Mouse (Mus musculus): ENCODE results near the gene Srpk2. TPM values are rescaled to one million over a fixed set of nuclear protein-coding genes. Genes with fewer than 3 reads are reported as not detected.
A peak's percentile ranks its signal among the peaks of the same experiment; 100 is the strongest.

Srpk2 gene
- total and polyA plus RNA-seq, 2 experiments = 2.9 to 14.5 TPM

DNA sequence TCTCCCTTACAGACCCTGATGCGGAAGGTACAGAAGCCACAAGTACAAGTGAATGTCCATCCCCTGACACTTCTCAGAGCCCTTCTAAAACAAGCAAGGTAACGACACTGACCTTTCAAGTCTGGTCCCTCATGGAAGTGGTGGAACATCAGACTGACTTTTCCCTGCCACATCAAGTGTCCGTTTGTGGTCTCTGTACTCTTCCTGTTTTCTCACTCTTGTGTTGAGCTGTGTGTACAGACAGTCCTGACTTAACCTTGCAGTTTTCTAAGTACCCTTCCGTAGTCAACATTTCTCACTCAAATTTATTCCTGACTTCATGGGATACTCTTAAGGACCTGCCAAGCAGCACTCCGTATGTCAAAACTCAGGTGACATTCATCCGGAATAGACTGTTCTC is 183.7 kb downstream of the Srpk2 start:
- no peak for DNase-seq (ENCODE audit: extremely low read depth, low read depth, low spot score)
- Histone ChIP-seq H3K9ac (ENCODE audit: low read depth, low read length) (no peak overlapping the region), H3K27me3 (ENCODE audit: control insufficient read depth, insufficient read depth, low read length) (no peaks in the 10 kb centered on the region), H3K27ac (replicated peaks; ENCODE audit: insufficient read depth, low read depth, low read length) (no peak overlapping the region), H3K4me3 (ENCODE audit: insufficient read depth, low read depth, low read length) (no peak overlapping the region), H3K36me3 (ENCODE audit: control insufficient read depth, insufficient read depth, low read length) (peaks cover 62% of the 10 kb centered on the region), H3K4me1 (ENCODE audit: control insufficient read depth, insufficient read depth, low read length) (no peaks in the 10 kb centered on the region), H3K79me2 (ENCODE audit: control insufficient read depth, insufficient read depth, low read length) (peaks cover 2% of the 10 kb centered on the region; the same call in 1 of the 2 replicates)
- no peak for TF ChIP-seq CTCF (IDR thresholded peaks at IDR 0.05; ENCODE audit: low read depth, low read length)
- TF ChIP-seq POLR2A (IDR thresholded peaks at IDR 0.05; ENCODE audit: extremely low read depth, insufficient read depth, low read length) = no peak
- 81% methylated on average over 6 of the region's 6 CpGs for WGBS

DNA sequence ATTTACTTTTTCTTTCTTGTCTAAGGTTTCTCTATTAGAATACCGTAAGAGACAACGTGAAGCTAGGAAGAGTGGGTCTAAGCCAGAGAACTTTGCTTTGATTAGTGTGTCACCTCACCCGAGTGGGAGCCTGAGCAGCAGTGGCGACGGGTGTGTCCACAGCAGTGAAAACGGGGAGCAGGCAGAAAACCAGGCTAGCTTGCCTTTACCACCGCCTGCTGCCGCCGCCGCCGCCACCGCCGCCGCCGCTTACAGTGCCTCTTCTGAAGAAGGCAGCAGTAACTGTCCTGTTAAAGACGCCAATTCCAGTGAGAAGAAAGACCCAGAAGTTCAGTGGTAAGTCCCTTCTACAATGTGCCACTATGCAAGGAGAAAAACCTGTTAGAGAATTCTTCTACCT is 185.2 kb downstream of the Srpk2 start:
- Histone ChIP-seq H3K79me2 (ENCODE audit: control insufficient read depth, insufficient read depth, low read length) (peaks cover 2% of the 10 kb centered on the region; the same call in 1 of the 2 replicates), H3K36me3 (ENCODE audit: control insufficient read depth, insufficient read depth, low read length) (peaks cover 68% of the 10 kb centered on the region), H3K4me3 (ENCODE audit: insufficient read depth, low read depth, low read length) (no peak overlapping the region), H3K27ac (replicated peaks; ENCODE audit: insufficient read depth, low read depth, low read length) (no peak overlapping the region), H3K4me1 (ENCODE audit: control insufficient read depth, insufficient read depth, low read length) (no peaks in the 10 kb centered on the region), H3K9ac (ENCODE audit: low read depth, low read length) (no peak overlapping the region), H3K27me3 (ENCODE audit: control insufficient read depth, insufficient read depth, low read length) (no peaks in the 10 kb centered on the region)
- WGBS = 96% methylated on average over 16 of the region's 16 CpGs
- no peak for DNase-seq (ENCODE audit: extremely low read depth, low read depth, low spot score)
- TF ChIP-seq CTCF (IDR thresholded peaks at IDR 0.05; ENCODE audit: low read depth, low read length) (no peak), POLR2A (IDR thresholded peaks at IDR 0.05; ENCODE audit: extremely low read depth, insufficient read depth, low read length) (no peak)

GRCm38 (mm10) chr5:23497920-23498319 is 186.5 kb downstream of the Srpk2 start:
- Histone ChIP-seq H3K9ac (ENCODE audit: low read depth, low read length) (no peak overlapping the region), H3K79me2 (ENCODE audit: control insufficient read depth, insufficient read depth, low read length) (peaks cover 2% of the 10 kb centered on the region; the same call in 1 of the 2 replicates), H3K4me1 (ENCODE audit: control insufficient read depth, insufficient read depth, low read length) (no peaks in the 10 kb centered on the region), H3K27me3 (ENCODE audit: control insufficient read depth, insufficient read depth, low read length) (no peaks in the 10 kb centered on the region), H3K4me3 (ENCODE audit: insufficient read depth, low read depth, low read length) (no peak overlapping the region), H3K27ac (replicated peaks; ENCODE audit: insufficient read depth, low read depth, low read length) (no peak overlapping the region), H3K36me3 (ENCODE audit: control insufficient read depth, insufficient read depth, low read length) (peaks cover 76% of the 10 kb centered on the region)
- TF ChIP-seq CTCF (IDR thresholded peaks at IDR 0.05; ENCODE audit: low read depth, low read length) (no peak), POLR2A (IDR thresholded peaks at IDR 0.05; ENCODE audit: extremely low read depth, insufficient read depth, low read length) (no peak)
- WGBS = 93% methylated on average over 10 of the region's 10 CpGs
- no peak for DNase-seq (ENCODE audit: extremely low read depth, low read depth, low spot score)

DNA sequence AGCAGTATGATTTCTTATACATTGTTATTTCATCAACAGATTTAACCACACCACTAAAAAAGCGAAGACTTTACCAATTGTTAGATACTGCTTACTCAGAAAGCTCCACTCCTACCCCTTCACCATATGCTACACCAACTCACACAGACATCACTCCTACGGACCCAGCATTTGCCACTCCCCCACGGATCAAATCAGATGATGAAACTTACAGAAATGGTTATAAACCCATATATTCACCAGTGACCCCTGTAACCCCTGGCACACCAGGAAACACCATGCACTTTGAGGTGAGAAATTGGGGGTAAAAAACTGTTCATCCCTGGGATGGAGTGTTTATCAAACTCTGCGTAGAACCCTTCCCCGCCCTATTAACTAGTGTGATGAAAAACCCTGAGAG is 187.5 kb downstream of the Srpk2 start:
- 91% methylated on average over 5 of the region's 5 CpGs for WGBS

GRCm38 (mm10) chr5:23496396-23496795 is 188.0 kb downstream of the Srpk2 start:
- no peaks in the 10 kb centered on the region for H3K27me3 ChIP-seq (ENCODE audit: control insufficient read depth, insufficient read depth, low read length)
- no peak overlapping the region for H3K27ac ChIP-seq (replicated peaks; ENCODE audit: insufficient read depth, low read depth, low read length)
- DNase-seq (ENCODE audit: extremely low read depth, low read depth, low spot score) = no peak
- no peaks in the 10 kb centered on the region for H3K4me1 ChIP-seq (ENCODE audit: control insufficient read depth, insufficient read depth, low read length)
- peaks cover 80% of the 10 kb centered on the region for H3K36me3 ChIP-seq (ENCODE audit: control insufficient read depth, insufficient read depth, low read length)
- TF ChIP-seq POLR2A (IDR thresholded peaks at IDR 0.05; ENCODE audit: extremely low read depth, insufficient read depth, low read length) = no peak
- TF ChIP-seq CTCF (IDR thresholded peaks at IDR 0.05; ENCODE audit: low read depth, low read length) = no peak
- WGBS = 94% methylated on average over 3 of the region's 3 CpGs
- H3K4me3 ChIP-seq (ENCODE audit: insufficient read depth, low read depth, low read length) = no peak overlapping the region
- peaks cover 2% of the 10 kb centered on the region; the same call in 1 of the 2 replicates for H3K79me2 ChIP-seq (ENCODE audit: control insufficient read depth, insufficient read depth, low read length)
- no peak overlapping the region for H3K9ac ChIP-seq (ENCODE audit: low read depth, low read length)

More for the DNA sequence above, 187.5 kb downstream of the Srpk2 start:
- Histone ChIP-seq H3K4me1 (ENCODE audit: control insufficient read depth, insufficient read depth, low read length) (no peaks in the 10 kb centered on the region), H3K27ac (replicated peaks; ENCODE audit: insufficient read depth, low read depth, low read length) (no peak overlapping the region), H3K79me2 (ENCODE audit: control insufficient read depth, insufficient read depth, low read length) (peaks cover 2% of the 10 kb centered on the region; the same call in 1 of the 2 replicates), H3K9ac (ENCODE audit: low read depth, low read length) (no peak overlapping the region), H3K4me3 (ENCODE audit: insufficient read depth, low read depth, low read length) (no peak overlapping the region), H3K27me3 (ENCODE audit: control insufficient read depth, insufficient read depth, low read length) (no peaks in the 10 kb centered on the region), H3K36me3 (ENCODE audit: control insufficient read depth, insufficient read depth, low read length) (peaks cover 79% of the 10 kb centered on the region)
- DNase-seq (ENCODE audit: extremely low read depth, low read depth, low spot score) = no peak
- TF ChIP-seq POLR2A (IDR thresholded peaks at IDR 0.05; ENCODE audit: extremely low read depth, insufficient read depth, low read length) (no peak), CTCF (IDR thresholded peaks at IDR 0.05; ENCODE audit: low read depth, low read length) (no peak)

- Histone ChIP-seq H3K4me3 (ENCODE audit: insufficient read depth, low read depth, low read length) (no peak overlapping the region), H3K79me2 (ENCODE audit: control insufficient read depth, insufficient read depth, low read length) (peaks cover 2% of the 10 kb centered on the region; the same call in 1 of the 2 replicates), H3K36me3 (ENCODE audit: control insufficient read depth, insufficient read depth, low read length) (peaks cover 69% of the 10 kb centered on the region), H3K4me1 (ENCODE audit: control insufficient read depth, insufficient read depth, low read length) (no peaks in the 10 kb centered on the region; the same call in 1 of the 2 replicates), H3K27ac (replicated peaks; ENCODE audit: insufficient read depth, low read depth, low read length) (no peak overlapping the region), H3K9ac (ENCODE audit: low read depth, low read length) (no peak overlapping the region), H3K27me3 (ENCODE audit: control insufficient read depth, insufficient read depth, low read length) (no peaks in the 10 kb centered on the region)
- DNase-seq (ENCODE audit: extremely low read depth, low read depth, low spot score) = peak; percentile 19
- WGBS = 56% methylated on average over 2 of the region's 2 CpGs
- peak; percentile 48; the same call in 1 of the 2 replicates for TF ChIP-seq CTCF (IDR thresholded peaks at IDR 0.05; ENCODE audit: low read depth, low read length)
- no peak for TF ChIP-seq POLR2A (IDR thresholded peaks at IDR 0.05; ENCODE audit: extremely low read depth, insufficient read depth, low read length)
Measured at GRCm38 (mm10) chr5:23490797-23491196, 193.6 kb downstream of the Srpk2 start.

Data from liver, adult 2 months (tissue).